Comparison of ENCODE assay signal across 9 mouse cellular contexts in the genomic region with DNA sequence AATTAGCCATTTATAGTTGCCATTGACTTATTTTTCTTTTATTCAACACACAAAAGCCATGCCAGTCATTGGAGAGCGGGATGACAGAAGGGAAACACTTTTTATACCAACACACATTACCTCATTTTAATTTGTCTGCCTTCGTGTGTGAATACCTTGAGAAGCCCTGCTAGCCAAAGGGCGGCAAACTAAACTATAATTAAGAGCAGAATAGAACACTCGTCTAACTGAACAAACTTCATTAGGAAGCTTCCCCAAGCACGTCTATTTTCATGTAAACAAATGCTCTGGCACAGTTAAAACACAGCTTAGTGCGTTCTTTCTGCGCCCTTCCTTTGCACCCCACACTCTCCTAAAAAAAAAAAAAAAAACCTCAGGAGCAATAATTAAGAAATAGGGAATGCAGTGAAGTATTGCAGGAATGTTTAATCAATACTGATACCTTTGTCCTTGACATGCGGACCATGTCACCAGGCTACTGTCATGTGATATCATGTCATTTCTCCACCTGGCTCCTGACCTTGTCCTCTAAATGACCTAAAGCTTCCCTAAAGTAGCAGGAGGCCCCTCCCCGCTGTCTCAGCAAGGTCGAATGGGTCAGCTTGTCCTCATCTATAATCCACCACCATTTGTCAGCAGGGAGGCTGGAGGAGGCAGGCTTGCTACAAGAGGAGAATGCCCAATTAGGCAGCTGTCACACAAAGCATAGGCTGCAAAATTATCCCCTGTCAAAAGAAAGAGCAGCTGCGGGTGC. TPM values are rescaled to one million over a fixed set of nuclear protein-coding genes. Genes with fewer than 3 reads are reported as not detected.
DNase-seq lines count a peak whose midpoint lies in the region; ATAC-seq and TF ChIP-seq lines count a peak whose summit lies in the region.
"Had no signal": no experiment of that assay in that cellular context is flagged by ENCODE, and none has a peak within 500 bp of the region (broad histone marks: within the 10 kb centered on the region; RNA-seq: fewer than 3 reads in every experiment).

No protein-coding gene starts in this region.

- peak overlapping the region; percentile 19; the same call in 1 of the 2 replicates for H3K27ac ChIP-seq in MEL (ENCODE audit: control insufficient read depth, low read depth, low read length)
- peak overlapping the region; percentile 20 for H3K27ac ChIP-seq in hindbrain, embryonic 14.5 days
- peak overlapping the region; percentile 86 for H3K27ac ChIP-seq in liver, embryonic 15.5 days (replicated peaks)
- H3K27ac ChIP-seq: limb, embryonic 15.5 days had no signal

- H3K4me2 ChIP-seq in hindbrain, embryonic 14.5 days (replicated peaks): no peak overlapping the region; the same call in 1 of the 2 replicates
- 0 out of 2 replicates have a peak overlapping the region, but pooled peaks have one; percentile 1 for H3K4me2 ChIP-seq in liver, embryonic 15.5 days
- H3K4me2 ChIP-seq: limb, embryonic 15.5 days had no signal

- no peaks in the 10 kb centered on the region for H3K9me3 ChIP-seq in MEL (replicated peaks; ENCODE audit: insufficient read depth, low read length)
- H3K9me3 ChIP-seq in hindbrain, embryonic 14.5 days (ENCODE audit: control insufficient read depth, low read length): no peaks in the 10 kb centered on the region
- H3K9me3 ChIP-seq in liver, embryonic 15.5 days (replicated peaks): no peaks in the 10 kb centered on the region
- H3K9me3 ChIP-seq: limb, embryonic 15.5 days had no signal

- H3K79me2 ChIP-seq in MEL (ENCODE audit: control insufficient read depth, insufficient read depth, low read length, poor library complexity): peaks cover 29% of the 10 kb centered on the region

- no peak for TF ChIP-seq EP300 in MEL (IDR thresholded peaks at IDR 0.05; ENCODE audit: low read depth in 1 of 2, low read length in 2 of 2)

- TF ChIP-seq POLR2A in MEL (IDR thresholded peaks at IDR 0.05; ENCODE audit: control insufficient read depth in 1 of 2, insufficient read depth in 1 of 2, low read depth in 1 of 2, low read length in 2 of 2, poor library complexity in 1 of 2): no peak

- TF ChIP-seq CTCF in MEL (IDR thresholded peaks at IDR 0.05 in 2 of 3, conservative IDR thresholded peaks at IDR 0.05 in 1 of 3; ENCODE audit: control insufficient read depth in 1 of 3, insufficient read depth in 1 of 3, low read depth in 2 of 3, low read length in 3 of 3, poor library complexity in 1 of 3, severe bottlenecking in 1 of 3): no peak

- H3K27me3 ChIP-seq in MEL (ENCODE audit: control insufficient read depth in 1 of 2, insufficient read depth in 2 of 2, low read length in 2 of 2): no peaks in the 10 kb centered on the region
- H3K27me3 ChIP-seq in hindbrain, embryonic 14.5 days (ENCODE audit: control insufficient read depth, insufficient read depth, low read length): no peaks in the 10 kb centered on the region
- no peaks in the 10 kb centered on the region for H3K27me3 ChIP-seq in liver, embryonic 15.5 days
- H3K27me3 ChIP-seq: limb, embryonic 15.5 days had no signal

- peaks cover 45 to 49% of the 10 kb centered on the region in 2 experiments for H3K4me1 ChIP-seq in MEL (ENCODE audit: control insufficient read depth in 1 of 2, insufficient read depth in 2 of 2, low read length in 2 of 2)
- H3K4me1 ChIP-seq in hindbrain, embryonic 14.5 days (replicated peaks; ENCODE audit: control insufficient read depth, insufficient read depth, low read length): peaks cover 48% of the 10 kb centered on the region
- peaks cover 90% of the 10 kb centered on the region for H3K4me1 ChIP-seq in liver, embryonic 15.5 days (replicated peaks)

- H3K36me3 ChIP-seq in MEL (ENCODE audit: control insufficient read depth in 1 of 2, insufficient read depth in 2 of 2, low read length in 2 of 2): peaks cover 2 to 72% of the 10 kb centered on the region in 2 experiments; a peak in 3 of 4 replicates
- H3K36me3 ChIP-seq in hindbrain, embryonic 14.5 days (replicated peaks; ENCODE audit: control insufficient read depth, insufficient read depth): no peaks in the 10 kb centered on the region
- peaks cover 6% of the 10 kb centered on the region; the same call in 1 of the 2 replicates for H3K36me3 ChIP-seq in liver, embryonic 15.5 days (replicated peaks)
- H3K36me3 ChIP-seq: limb, embryonic 15.5 days had no signal

- no peak for DNase-seq in MEL (ENCODE audit: low read depth, low spot score)
- DNase-seq in adrenal gland, postnatal 36 days: peak; percentile 71 to 74
- peak; percentile 58 for DNase-seq in hindbrain, embryonic 14.5 days (ENCODE audit: low spot score)
- no peak for DNase-seq in layer of hippocampus, adult 18-20 months (ENCODE audit: low spot score in 2 of 2)
- DNase-seq in layer of hippocampus, adult 8-10 months (ENCODE audit: low spot score in 2 of 2): no peak
- no peak for DNase-seq in testis, postnatal 14 days (ENCODE audit: low spot score)

- TF ChIP-seq RAD21 in MEL (IDR thresholded peaks at IDR 0.05; ENCODE audit: low read depth, low read length): no peak

- WGBS in hindbrain, embryonic 14.5 days: 14% methylated on average over 11 of the region's 11 CpGs
- WGBS in liver, embryonic 15.5 days (ENCODE audit: insufficient replicate concordance): 74% methylated on average over 11 of the region's 11 CpGs

- peak; percentile 68 for ATAC-seq in hindbrain, embryonic 14.5 days (ENCODE audit: low FRiP score)
- ATAC-seq in liver, embryonic 15.5 days (ENCODE audit: insufficient read depth): no peak
- ATAC-seq in megakaryocyte progenitor cell, adult 5-6 weeks (replicated peaks; ENCODE audit: poor library complexity): no peak

- no peak overlapping the region for H3K9ac ChIP-seq in MEL (ENCODE audit: control insufficient read depth, low read depth, low read length, poor library complexity, severe bottlenecking)
- no peak overlapping the region for H3K9ac ChIP-seq in hindbrain, embryonic 14.5 days
- no peak overlapping the region for H3K9ac ChIP-seq in liver, embryonic 15.5 days
- H3K9ac ChIP-seq: limb, embryonic 15.5 days had no signal

- no peak overlapping the region for H3K4me3 ChIP-seq in MEL (ENCODE audit: control insufficient read depth in 1 of 2, insufficient read depth in 1 of 2, low read depth in 2 of 2, low read length in 2 of 2)
- H3K4me3 ChIP-seq in hindbrain, embryonic 14.5 days (replicated peaks; ENCODE audit: low read length): no peak overlapping the region
- no peak overlapping the region for H3K4me3 ChIP-seq in liver, embryonic 15.5 days (replicated peaks)
- H3K4me3 ChIP-seq: limb, embryonic 15.5 days had no signal

TF ChIP-seq in MEL, 35 proteins besides CTCF, POLR2A, EP300 and RAD21:
- TF ChIP-seq USF2 (IDR thresholded peaks at IDR 0.05; ENCODE audit: borderline replicate concordance in 1 of 2, insufficient read depth in 1 of 2, low read depth in 1 of 2, low read length in 2 of 2) (no peak), GATA1 (IDR thresholded peaks at IDR 0.05; ENCODE audit: low read depth, low read length) (no peak), ETS1 (IDR thresholded peaks at IDR 0.05; ENCODE audit: low read depth, low read length) (no peak), MAX (IDR thresholded peaks at IDR 0.05; ENCODE audit: low read length) (no peak), ZMIZ1 (IDR thresholded peaks at IDR 0.05; ENCODE audit: low read depth, low read length) (no peak), MEF2A (IDR thresholded peaks at IDR 0.05; ENCODE audit: extremely low read depth, insufficient replicate concordance, low read depth, low read length, poor library complexity, severe bottlenecking) (no peak), RCOR1 (IDR thresholded peaks at IDR 0.05; ENCODE audit: low read depth, low read length) (no peak), JUND (IDR thresholded peaks at IDR 0.05; ENCODE audit: low read depth, low read length) (no peak), TAL1 (IDR thresholded peaks at IDR 0.05; ENCODE audit: low read length) (no peak), ZNF384 (IDR thresholded peaks at IDR 0.05; ENCODE audit: low read depth, low read length) (no peak), E2F4 (IDR thresholded peaks at IDR 0.05; ENCODE audit: borderline replicate concordance, low read depth, low read length) (no peak), ELF1 (IDR thresholded peaks at IDR 0.05; ENCODE audit: low read depth, low read length) (no peak)
TF ChIP-seq in MEL: peak in this region for 0.

RNA-seq across cellular contexts. Expression of gene Nrip1, which starts 54.1 kb away (rescaled TPM):
- total RNA-seq in MEL (2012; rRNA removed): 13.6 and 16.2 TPM in 2 replicates
- polyA plus RNA-seq in MEL (2012; ENCODE audit: insufficient read depth in 1 of 2, insufficient read length in 2 of 2, low read depth in 1 of 2, low replicate concordance in 2 of 2, missing spikeins in 1 of 2): 10 to 100 TPM; 21.1 to 42.6 TPM
- 10 to 100 TPM; 76.2 to 98.8 TPM for total RNA-seq in adrenal gland, postnatal 36 days (2021)
- polyA plus RNA-seq in hindbrain, embryonic 14.5 days (2014; fragmentation: Nextera tagmentation; extraction: Ambion mirVana): 28.9 and 30.4 TPM in 2 replicates
- polyA plus RNA-seq in liver, embryonic 15.5 days (2015; fragmentation: Nextera tagmentation; extraction: Ambion mirVana): 19.1 and 19.9 TPM in 2 replicates
- total RNA-seq in megakaryocyte progenitor cell, adult 5-6 weeks (2015): 18.5 and 24.2 TPM in 2 replicates
- total RNA-seq in megakaryocyte progenitor cell, adult 5-6 weeks (2017): 11.0 and 14.3 TPM in 2 replicates
- total RNA-seq in layer of hippocampus, adult 18-20 months (2021): 10 to 100 TPM; 58.0 to 58.7 TPM
- total RNA-seq in layer of hippocampus, adult 8-10 months (2022): 10 to 100 TPM; 49.2 to 56.7 (median 50.9) TPM

Comparison
In these comparisons a context has a peak if more than half of its experiments do, and no peak if none do; other contexts are left out.
1. DNase-seq: peak in adrenal gland, postnatal 36 days (2 of 2) and hindbrain, embryonic 14.5 days (single experiment); none in MEL (single experiment), layer of hippocampus, adult 18-20 months (0 of 2), layer of hippocampus, adult 8-10 months (0 of 2) and testis, postnatal 14 days (single experiment).
2. H3K27ac ChIP-seq: peak in every context shown above with its lines; median percentile 86 in liver, embryonic 15.5 days; 20 in hindbrain, embryonic 14.5 days; 19 in MEL.